Mouse (Mus musculus): ENCODE results near the gene Ssc5d.

Ssc5d gene

GRCm38 (mm10) chr7:4919971-4920370 is 5.6 kb upstream of the Ssc5d start:
- DNase-seq (ENCODE audit: low read depth, low spot score): no peak

DNA sequence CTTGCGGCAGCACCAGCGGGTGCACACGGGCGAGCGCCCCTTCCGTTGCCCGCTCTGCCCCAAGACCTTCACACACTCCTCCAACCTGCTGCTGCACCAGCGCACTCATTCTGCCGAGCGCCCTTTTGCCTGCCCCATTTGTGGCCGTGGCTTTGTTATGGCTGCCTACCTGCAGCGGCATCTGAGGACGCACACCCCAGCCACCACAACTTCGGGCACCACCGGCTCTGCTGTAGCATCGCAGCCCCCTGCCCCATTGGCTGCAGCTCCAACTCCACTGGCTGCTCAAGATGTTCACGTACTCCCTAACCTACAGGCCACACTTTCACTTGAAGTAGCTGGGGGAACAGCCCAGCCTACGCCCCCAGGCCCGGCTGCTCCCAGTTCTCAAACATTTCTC is 5.1 kb upstream of the Ssc5d start:
- DNase-seq (ENCODE audit: low read depth, low spot score): no peak

DNA sequence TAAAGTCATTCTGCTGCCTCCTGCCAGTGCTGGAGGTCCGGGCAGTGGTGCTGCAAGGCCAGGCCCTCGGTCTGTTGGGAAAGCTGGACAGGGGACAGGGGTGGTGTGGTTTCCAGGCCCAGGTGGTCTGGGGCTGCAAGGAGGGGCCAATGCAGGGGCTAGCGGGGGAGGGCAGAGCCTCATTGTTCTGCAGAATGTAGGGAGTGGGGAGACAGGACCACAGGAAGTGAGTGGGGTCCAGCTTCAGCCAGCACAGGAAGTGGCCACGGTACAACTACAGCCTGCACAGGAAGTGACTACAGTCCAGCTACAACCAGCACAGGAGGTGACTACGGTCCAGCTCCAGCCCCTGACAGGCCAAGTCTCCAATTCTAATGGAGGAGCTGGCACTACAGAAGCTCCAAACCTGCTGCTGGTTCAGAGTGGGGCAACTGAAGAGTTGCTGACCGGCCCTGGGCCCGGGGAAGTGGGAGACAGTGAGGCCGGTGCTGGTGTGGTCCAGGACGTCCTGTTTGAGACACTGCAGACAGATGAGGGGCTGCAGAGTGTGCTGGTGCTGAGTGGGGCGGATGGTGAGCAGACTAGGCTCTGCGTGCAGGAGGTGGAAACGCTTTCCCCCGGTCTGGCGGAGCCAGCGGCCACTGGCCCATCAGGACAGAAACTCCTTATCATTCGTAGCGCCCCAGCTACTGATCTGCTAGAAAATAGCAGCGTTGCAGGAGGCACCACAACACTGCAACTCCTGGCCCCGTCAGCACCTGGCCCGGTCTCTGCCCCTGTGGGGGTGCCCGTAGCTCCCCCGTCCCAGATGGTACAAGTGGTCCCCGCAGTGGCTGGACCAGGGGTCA is 4.4 kb upstream of the Ssc5d start:
- no peak for DNase-seq (ENCODE audit: low read depth, low spot score)

GRCm38 (mm10) chr7:4921824-4922482 is 3.6 kb upstream of the Ssc5d start, which contains the start of gene Nat14:
TSS of gene Nat14 (plus strand) at chr7:4922028.
- DNase-seq (ENCODE audit: low read depth, low spot score): no peak

DNA sequence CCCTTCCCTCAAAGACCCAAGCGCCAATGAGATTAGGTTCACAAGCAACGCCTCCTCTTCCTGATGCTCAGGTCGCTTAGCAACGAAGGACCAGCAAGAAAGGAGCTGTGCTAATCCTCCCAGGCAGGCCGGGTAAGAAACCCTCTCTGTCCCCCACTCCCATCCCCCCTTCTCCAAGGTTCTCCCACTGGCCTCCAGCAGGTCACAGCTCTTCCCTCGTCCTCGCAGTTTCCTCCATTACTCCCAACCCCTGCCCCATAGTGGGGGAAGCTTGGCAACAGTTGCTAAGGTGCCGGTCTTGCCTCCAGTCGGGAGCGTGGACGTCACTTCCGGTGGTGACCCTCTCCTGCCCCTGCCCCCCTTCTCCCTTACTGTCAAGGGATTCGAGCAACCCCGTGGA is 3.1 kb upstream of the Ssc5d start:
- no peak for DNase-seq (ENCODE audit: low read depth, low spot score)

- no peak for DNase-seq (ENCODE audit: low read depth, low spot score)
Measured at GRCm38 (mm10) chr7:4922931-4923565, 2.5 kb upstream of the Ssc5d start.

GRCm38 (mm10) chr7:4923586-4924364 is 1.8 kb upstream of the Ssc5d start:
- DNase-seq (ENCODE audit: low read depth, low spot score): no peak

GRCm38 (mm10) chr7:4924483-4924882 is 1.1 kb upstream of the Ssc5d start:
- no peak for DNase-seq (ENCODE audit: low read depth, low spot score)

DNA sequence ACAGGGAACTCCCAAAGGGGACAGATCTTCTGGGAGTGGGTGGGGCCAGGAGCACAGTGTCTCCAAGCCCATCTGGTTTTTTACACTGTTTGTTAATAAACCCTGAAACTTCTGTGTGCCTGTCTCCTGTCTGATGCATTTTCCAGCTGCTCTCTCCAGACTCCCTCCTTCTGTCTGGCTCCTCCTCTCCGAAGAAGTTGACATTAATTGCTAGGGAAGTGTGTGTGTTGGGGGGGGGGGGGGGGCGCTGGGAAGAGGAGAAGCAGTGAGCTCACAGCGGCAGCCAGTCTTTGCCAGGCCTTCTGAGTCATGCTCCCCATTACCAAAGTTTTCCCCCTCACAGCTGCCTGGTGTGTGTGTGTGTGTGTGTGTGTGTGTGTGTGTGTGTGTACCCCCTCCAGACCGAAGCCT is 689 bp upstream of the Ssc5d start:
- DNase-seq (ENCODE audit: low read depth, low spot score): no peak

DNA sequence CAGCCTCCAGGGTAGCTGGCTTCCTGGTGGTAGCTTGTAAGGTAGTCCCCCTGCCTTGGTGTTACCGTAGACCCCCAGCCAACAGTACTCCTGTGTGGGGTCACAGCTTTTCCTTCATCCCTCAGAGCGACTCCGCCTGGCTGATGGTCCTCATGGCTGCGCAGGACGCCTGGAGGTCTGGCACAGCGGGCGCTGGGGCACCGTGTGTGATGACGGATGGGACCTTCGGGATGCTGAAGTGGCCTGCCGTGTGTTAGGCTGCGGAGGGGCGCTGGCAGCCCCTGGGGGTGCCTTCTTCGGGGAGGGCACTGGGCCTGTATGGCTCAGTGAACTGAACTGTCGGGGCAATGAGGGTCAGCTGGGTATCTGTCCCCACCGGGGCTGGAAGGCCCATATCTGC is 1.3 kb downstream of the Ssc5d start:
- DNase-seq (ENCODE audit: low read depth, low spot score): no peak

- DNase-seq (ENCODE audit: low read depth, low spot score): no peak
Measured at GRCm38 (mm10) chr7:4927711-4928110, 2.1 kb downstream of the Ssc5d start.

DNA sequence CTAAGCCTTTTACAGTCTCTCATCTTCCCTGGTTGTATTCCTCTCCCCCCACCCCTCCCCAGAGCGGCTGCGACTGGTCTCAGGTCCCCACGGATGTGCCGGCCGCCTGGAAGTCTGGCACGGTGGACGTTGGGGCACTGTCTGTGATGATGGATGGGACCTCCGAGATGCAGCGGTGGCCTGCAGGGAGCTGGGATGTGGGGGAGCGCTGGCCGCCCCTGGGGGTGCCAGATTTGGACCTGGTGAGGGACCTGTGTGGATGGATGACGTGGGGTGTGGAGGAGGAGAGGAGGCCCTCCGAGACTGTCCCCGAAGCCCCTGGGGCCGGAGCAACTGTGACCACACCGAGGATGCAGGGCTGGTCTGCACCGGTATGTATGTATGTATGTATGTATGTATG is 2.7 kb downstream of the Ssc5d start:
- no peak for DNase-seq (ENCODE audit: low read depth, low spot score)

DNA sequence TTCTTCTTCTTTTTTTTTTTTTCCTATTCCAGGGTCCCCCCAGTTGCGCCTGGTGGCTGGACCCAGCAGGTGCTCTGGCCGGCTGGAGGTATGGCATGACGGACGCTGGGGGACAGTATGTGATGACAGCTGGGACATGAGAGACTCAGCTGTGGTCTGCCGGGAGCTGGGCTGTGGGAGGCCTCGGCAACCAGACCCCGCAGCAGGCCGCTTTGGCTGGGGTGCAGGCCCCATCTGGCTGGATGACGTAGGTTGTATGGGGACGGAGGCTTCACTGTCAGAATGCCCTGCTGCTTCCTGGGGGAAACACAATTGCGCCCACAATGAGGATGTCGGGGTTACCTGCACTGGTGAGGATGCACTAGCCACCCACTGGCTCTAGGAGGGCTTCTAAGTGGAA is 7.5 kb downstream of the Ssc5d start:
- no peak for DNase-seq (ENCODE audit: low read depth, low spot score)

DNA sequence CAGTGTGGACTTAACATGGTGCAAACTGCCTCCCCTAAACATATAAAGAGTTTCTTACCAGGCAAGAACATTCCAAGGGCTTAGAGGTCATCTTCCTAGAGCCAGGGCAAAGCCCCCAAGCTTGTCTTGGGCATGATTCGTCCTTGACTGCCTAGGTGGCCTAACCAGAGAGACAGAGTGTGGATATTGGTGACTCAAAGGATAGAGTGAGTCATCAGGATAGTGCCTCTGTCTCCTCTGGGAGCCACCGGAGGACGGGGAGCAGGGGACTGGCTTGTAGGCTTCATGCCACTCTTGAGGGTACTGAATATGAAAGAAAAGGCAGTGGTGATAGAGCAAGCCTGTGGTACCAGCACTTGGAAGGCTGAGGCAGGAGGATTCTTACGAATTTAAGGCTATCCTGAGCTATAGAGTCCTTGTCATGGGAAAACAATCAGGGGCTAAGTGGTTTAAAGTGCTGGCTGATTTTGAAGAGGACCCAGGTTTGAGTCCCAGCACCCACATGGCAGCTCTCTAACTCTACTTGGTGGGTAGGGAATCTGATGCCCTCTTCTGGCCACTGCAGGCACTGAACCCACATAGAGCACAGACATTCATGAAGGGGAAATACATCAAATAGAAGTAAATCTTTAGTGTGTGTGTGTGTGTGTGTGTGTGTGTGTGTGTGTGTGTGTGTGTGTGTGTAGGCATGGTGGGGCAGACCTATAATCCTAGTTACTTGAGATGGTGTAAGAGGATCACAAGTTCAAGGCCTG is 8.8 kb downstream of the Ssc5d start:
- DNase-seq (ENCODE audit: low read depth, low spot score): no peak

GRCm38 (mm10) chr7:4936832-4937231 is 11.2 kb downstream of the Ssc5d start:
- no peak for DNase-seq (ENCODE audit: low read depth, low spot score)

DNA sequence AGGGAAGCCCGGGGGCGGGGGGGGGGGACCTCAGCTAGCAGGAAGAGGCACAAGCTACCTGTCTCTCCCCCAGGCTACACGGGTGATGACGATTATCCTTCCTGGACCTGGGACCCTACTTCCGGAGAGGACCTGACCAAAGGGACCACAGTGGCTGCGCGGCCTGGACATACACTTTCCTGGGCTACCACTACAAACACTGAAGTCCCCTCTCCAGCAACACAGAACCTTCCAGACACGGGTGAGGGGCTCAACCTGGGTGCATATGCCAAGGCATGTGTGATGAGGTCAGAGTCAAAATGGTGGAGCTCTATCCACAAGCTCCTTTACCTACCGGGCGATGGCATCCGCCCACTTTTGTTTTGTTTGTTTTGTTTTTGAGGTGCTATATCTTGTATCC is 11.8 kb downstream of the Ssc5d start:
- no peak for DNase-seq (ENCODE audit: low read depth, low spot score)

- peak; percentile 45 for DNase-seq (ENCODE audit: low read depth, low spot score)
Measured at GRCm38 (mm10) chr7:4938456-4938855, 12.9 kb downstream of the Ssc5d start.

DNA sequence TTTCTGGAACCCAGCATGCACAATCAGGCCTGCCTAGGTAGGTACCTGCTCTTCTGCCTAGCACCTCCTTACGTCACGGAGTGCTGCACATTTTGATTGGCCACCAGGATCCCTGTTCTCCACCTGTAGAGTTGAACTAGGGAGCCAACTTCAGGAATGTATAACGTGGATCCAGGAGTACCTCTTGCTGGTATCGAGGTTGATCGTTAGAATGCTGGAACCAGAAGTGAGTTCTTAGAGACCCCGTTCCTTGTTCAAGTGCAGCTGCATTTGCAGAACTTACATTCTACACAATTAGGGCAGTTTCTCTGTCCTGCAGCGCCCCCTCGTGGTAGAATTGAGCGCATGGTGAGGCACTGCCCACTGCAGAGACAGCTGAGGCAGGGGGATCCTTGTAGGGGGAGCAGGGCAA is 14.5 kb downstream of the Ssc5d start:
- DNase-seq (ENCODE audit: low read depth, low spot score): peak; percentile 67

- no peak for DNase-seq (ENCODE audit: low read depth, low spot score)
Measured at GRCm38 (mm10) chr7:4942673-4943072, 17.1 kb downstream of the Ssc5d start.

GRCm38 (mm10) chr7:4943223-4943815 is 17.7 kb downstream of the Ssc5d start:
- peak; percentile 54 for DNase-seq (ENCODE audit: low read depth, low spot score)

- no peak for DNase-seq (ENCODE audit: low read depth, low spot score)
Measured at GRCm38 (mm10) chr7:4947855-4948254, 22.3 kb downstream of the Ssc5d start.
